Mouse (Mus musculus): ENCODE data around the gene Acadl. TPM values are rescaled to one million over a fixed set of nuclear protein-coding genes. Genes with fewer than 3 reads are reported as not detected.

Acadl gene
- polyA plus RNA-seq, 1 experiment from 2014 or later, result 62.0 TPM

DNA sequence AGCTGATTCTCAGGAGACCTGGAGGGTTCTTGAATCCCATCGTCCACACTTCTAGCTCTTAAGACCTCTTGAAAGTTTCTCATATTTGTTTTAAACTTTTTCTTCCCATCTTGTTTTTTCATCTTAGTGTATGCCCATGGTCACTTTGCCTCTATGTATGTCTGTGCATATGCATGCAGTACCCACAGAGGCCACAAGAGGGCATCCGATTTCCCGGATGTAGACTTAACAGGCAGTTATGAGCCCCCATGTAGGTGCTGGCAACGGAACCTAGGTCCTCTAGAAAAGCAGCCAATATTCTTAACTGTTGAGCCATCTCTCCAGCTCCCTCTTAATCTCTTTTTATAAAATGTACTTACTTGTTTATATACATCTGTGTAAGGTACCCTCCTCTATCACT, 15.6 kb downstream of the Acadl start:
- Histone ChIP-seq H3K27me3 (ENCODE audit: control insufficient read depth, insufficient read depth, low read length) (no peaks in the 10 kb centered on the region), H3K4me3 (ENCODE audit: low read depth, low read length) (no peak overlapping the region), H3K4me2 (replicated peaks; ENCODE audit: low read depth, low read length) (no peak overlapping the region), H3K9me3 (ENCODE audit: control insufficient read depth, low read length) (no peaks in the 10 kb centered on the region), H3K27ac (ENCODE audit: low read depth, low read length) (no peak overlapping the region), H3K36me3 (ENCODE audit: control insufficient read depth, insufficient read depth, low read length) (0 out of 2 replicates have a peak, but pooled peaks cover 4% of the 10 kb centered on the region), H3K4me1 (replicated peaks; ENCODE audit: control insufficient read depth, insufficient read depth, low read length) (no peaks in the 10 kb centered on the region), H3K9ac (ENCODE audit: low read depth, low read length) (no peak overlapping the region)
- ATAC-seq (ENCODE audit: low FRiP score) (no peak), DNase-seq (ENCODE audit: low spot score) (no peak)
- 90% methylated on average over 4 of the region's 4 CpGs for WGBS

DNA sequence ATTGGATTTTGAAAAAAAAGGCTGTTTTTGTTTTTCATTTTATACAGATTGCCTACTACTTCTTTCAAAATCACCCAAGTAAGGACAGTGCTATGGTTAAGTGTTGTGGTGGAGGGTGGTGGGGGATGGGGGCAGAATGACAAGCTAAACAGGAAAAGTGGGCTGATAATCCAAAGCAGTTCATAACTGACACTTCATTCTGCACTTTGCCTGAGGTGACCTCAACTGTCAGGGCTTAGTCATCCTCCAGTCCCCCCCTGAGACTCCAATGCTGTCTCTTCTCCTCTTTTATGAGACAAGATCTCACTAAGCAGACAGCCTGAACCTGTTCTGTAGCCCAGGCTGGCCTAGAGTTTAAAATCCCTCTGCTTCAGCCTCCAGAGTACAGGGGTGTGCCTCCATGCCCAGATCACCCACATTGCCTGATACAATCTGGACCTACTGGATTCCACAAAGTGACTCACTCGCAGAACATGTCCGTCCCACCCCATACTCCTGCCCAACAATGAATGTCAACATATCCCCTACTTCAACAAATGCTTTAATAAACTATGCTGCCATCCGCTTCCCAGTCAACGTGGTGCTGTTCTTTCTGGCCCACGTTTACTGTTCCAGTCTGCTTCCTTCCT, 17.3 kb downstream of the Acadl start:
- Histone ChIP-seq H3K4me1 (replicated peaks; ENCODE audit: control insufficient read depth, insufficient read depth, low read length) (no peaks in the 10 kb centered on the region), H3K9me3 (ENCODE audit: control insufficient read depth, low read length) (no peaks in the 10 kb centered on the region), H3K27me3 (ENCODE audit: control insufficient read depth, insufficient read depth, low read length) (no peaks in the 10 kb centered on the region), H3K4me2 (replicated peaks; ENCODE audit: low read depth, low read length) (no peak overlapping the region), H3K9ac (ENCODE audit: low read depth, low read length) (no peak overlapping the region), H3K4me3 (ENCODE audit: low read depth, low read length) (no peak overlapping the region), H3K36me3 (ENCODE audit: control insufficient read depth, insufficient read depth, low read length) (0 out of 2 replicates have a peak, but pooled peaks cover 4% of the 10 kb centered on the region), H3K27ac (ENCODE audit: low read depth, low read length) (no peak overlapping the region)
- ATAC-seq (ENCODE audit: low FRiP score) (no peak), DNase-seq (ENCODE audit: low spot score) (no peak)
- 94% methylated on average over 5 of the region's 5 CpGs for WGBS

DNA sequence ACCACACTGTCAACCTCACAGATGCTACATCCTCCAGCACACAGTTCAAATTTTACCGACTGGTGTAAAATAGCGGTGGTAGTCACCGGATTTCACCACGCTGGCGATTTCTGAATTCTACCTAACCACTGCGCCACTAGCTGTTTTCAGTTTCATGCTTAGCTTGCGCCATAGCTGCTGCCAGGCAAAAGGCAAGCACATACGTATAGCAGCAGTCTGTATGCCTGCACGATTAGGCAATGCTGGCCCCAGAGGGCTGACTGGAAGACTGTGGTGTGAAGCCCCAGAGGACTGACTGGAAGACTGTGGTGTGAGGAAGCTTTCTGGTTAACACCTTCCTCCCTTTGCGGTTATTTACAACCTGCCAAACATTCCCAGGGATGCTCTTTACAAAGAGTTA, 21.1 kb downstream of the Acadl start:
- Histone ChIP-seq H3K4me3 (ENCODE audit: low read depth, low read length) (no peak overlapping the region), H3K27ac (ENCODE audit: low read depth, low read length) (no peak overlapping the region), H3K27me3 (ENCODE audit: control insufficient read depth, insufficient read depth, low read length) (no peaks in the 10 kb centered on the region), H3K9me3 (ENCODE audit: control insufficient read depth, low read length) (no peaks in the 10 kb centered on the region), H3K36me3 (ENCODE audit: control insufficient read depth, insufficient read depth, low read length) (no peaks in the 10 kb centered on the region), H3K4me1 (replicated peaks; ENCODE audit: control insufficient read depth, insufficient read depth, low read length) (no peaks in the 10 kb centered on the region), H3K4me2 (replicated peaks; ENCODE audit: low read depth, low read length) (no peak overlapping the region), H3K9ac (ENCODE audit: low read depth, low read length) (no peak overlapping the region)
- no peak for ATAC-seq (ENCODE audit: low FRiP score)
- DNase-seq (ENCODE audit: low spot score), result no peak
- 81% methylated on average over 10 of the region's 10 CpGs for WGBS

DNA sequence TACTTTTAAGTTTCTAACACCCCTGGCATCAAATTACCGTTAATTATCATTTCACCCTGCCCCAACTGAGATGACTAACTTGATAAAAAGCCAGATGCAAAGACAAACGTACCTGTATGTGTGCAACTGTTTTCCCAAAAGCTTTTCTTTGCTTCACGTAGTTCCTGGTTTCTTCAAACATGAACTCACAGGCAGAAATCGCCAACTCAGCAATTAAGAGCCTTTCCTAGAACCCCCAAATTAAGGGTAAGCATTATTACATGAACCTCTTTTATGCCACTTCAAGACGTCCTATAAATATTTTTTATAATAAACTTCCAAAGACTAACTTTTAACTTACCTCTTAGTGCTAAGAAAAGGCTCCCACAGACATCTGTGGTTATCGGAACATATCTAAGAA, 21.6 kb downstream of the Acadl start:
- Histone ChIP-seq H3K4me2 (replicated peaks; ENCODE audit: low read depth, low read length) (no peak overlapping the region), H3K27ac (ENCODE audit: low read depth, low read length) (no peak overlapping the region), H3K9me3 (ENCODE audit: control insufficient read depth, low read length) (no peaks in the 10 kb centered on the region), H3K4me3 (ENCODE audit: low read depth, low read length) (no peak overlapping the region), H3K36me3 (ENCODE audit: control insufficient read depth, insufficient read depth, low read length) (no peaks in the 10 kb centered on the region), H3K4me1 (replicated peaks; ENCODE audit: control insufficient read depth, insufficient read depth, low read length) (no peaks in the 10 kb centered on the region), H3K9ac (ENCODE audit: low read depth, low read length) (no peak overlapping the region), H3K27me3 (ENCODE audit: control insufficient read depth, insufficient read depth, low read length) (no peaks in the 10 kb centered on the region)
- DNase-seq (ENCODE audit: low spot score), result no peak
- no peak for ATAC-seq (ENCODE audit: low FRiP score)
- 84% methylated on average over 6 of the region's 6 CpGs for WGBS

DNA sequence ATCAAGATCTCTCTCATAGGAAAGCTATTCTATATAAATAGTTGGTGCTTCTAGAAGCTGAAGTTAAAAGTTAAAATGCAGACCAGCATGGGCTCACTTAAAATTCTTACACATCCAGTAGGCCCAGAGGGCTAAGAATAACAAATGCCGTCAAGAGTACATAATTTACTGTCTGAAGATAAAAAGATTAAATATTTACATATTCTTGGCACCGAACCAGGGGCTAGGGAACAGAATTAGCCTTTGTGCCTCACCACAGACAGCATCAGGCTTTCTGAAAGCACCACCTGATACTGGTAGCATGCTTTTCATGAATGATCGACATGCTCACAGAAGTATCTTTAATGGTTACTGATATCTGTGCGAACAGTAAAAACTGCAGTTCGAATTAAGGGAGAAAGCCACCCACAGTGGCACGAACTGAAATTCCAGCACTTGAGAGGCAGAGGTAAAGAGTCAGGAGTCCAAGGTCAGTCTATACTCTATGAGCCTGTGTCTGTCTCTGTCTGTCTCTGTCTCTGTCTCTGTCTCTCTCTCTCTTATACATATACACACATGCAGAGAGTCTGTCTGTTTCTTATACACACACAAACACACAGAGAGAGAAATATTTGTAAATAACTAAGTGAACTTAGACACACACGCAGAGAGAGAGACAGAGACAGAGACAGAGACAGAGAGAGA, 23.2 kb downstream of the Acadl start:
- H3K36me3 ChIP-seq (ENCODE audit: control insufficient read depth, insufficient read depth, low read length), result no peaks in the 10 kb centered on the region
- no peaks in the 10 kb centered on the region for H3K27me3 ChIP-seq (ENCODE audit: control insufficient read depth, insufficient read depth, low read length)
- DNase-seq (ENCODE audit: low spot score) (no peak), ATAC-seq (ENCODE audit: low FRiP score) (no peak)
- no peak overlapping the region for H3K9ac ChIP-seq (ENCODE audit: low read depth, low read length)
- H3K4me3 ChIP-seq (ENCODE audit: low read depth, low read length), result no peak overlapping the region
- no peaks in the 10 kb centered on the region for H3K4me1 ChIP-seq (replicated peaks; ENCODE audit: control insufficient read depth, insufficient read depth, low read length)
- 87% methylated on average over 7 of the region's 7 CpGs for WGBS
- H3K9me3 ChIP-seq (ENCODE audit: control insufficient read depth, low read length), result no peaks in the 10 kb centered on the region
- H3K27ac ChIP-seq (ENCODE audit: low read depth, low read length), result no peak overlapping the region
- H3K4me2 ChIP-seq (replicated peaks; ENCODE audit: low read depth, low read length), result no peak overlapping the region

DNA sequence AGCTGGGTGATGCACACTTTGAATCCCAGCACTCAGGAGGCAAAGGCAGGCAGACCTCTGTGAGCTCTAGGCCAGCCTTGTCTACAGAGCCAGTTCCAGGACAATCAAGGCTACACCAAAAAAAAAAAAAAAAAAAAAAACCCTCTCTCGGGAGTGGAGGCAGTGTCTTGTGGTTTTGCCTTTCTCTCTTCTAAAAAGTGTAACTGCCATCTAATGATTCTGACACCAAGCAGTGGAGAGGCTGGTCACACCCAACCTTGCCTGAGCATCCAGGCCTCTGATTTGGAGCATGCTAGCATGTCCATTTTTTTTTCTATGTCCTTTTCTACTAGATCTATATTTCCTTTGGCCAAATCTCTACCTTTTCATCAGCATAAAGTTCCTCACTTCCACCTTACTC, 23.9 kb downstream of the Acadl start:
- no peak overlapping the region for H3K4me2 ChIP-seq (replicated peaks; ENCODE audit: low read depth, low read length)
- no peaks in the 10 kb centered on the region for H3K9me3 ChIP-seq (ENCODE audit: control insufficient read depth, low read length)
- no peaks in the 10 kb centered on the region for H3K36me3 ChIP-seq (ENCODE audit: control insufficient read depth, insufficient read depth, low read length)
- DNase-seq (ENCODE audit: low spot score) (no peak), ATAC-seq (ENCODE audit: low FRiP score) (no peak)
- H3K4me3 ChIP-seq (ENCODE audit: low read depth, low read length), result no peak overlapping the region
- no peak overlapping the region for H3K27ac ChIP-seq (ENCODE audit: low read depth, low read length)
- H3K4me1 ChIP-seq (replicated peaks; ENCODE audit: control insufficient read depth, insufficient read depth, low read length), result no peaks in the 10 kb centered on the region
- H3K27me3 ChIP-seq (ENCODE audit: control insufficient read depth, insufficient read depth, low read length), result no peaks in the 10 kb centered on the region
- 60% methylated on average over 1 of the region's 1 CpGs for WGBS
- no peak overlapping the region for H3K9ac ChIP-seq (ENCODE audit: low read depth, low read length)

DNA sequence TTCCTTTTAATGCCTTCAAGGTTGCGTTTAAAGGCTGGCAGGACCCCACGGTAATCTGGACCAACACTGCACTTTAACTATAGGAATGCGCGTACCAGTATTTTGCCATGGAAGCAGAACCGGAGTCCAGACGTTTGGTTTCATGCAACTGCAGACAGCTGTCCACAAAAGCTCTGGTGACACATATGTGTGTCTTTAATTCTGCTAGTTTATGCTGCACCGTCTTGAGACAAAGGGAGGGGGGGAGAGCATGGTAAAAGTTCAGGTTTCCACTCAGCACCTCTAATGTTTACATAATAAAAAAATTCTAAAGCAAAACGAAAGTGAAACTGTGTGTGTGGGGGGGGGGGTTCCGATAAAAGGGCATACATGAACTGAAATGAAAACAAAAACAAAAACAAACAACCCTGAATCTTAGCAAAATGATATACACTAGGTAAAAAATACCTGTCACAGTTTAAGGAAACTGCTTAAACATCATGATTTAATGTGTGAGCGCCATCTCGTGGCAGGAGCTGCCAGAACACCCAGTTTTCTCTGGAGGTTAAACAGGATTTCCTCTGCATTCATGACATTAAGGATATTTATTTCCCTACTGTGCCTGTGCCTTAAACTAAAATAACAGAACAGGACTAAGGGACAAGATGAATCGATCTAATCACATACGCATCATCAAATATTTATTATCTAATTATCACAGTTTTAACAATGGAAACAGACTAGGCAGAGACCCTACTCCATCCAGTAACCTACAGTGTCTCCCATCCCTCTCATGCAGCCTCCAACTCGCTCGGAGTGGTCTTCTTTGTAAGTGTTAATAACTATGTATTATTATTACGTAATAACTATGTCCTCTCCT, 24.7 kb downstream of the Acadl start:
- peak; percentile 54 for ATAC-seq (ENCODE audit: low FRiP score)
- Histone ChIP-seq H3K27ac (ENCODE audit: low read depth, low read length) (no peak overlapping the region), H3K4me3 (ENCODE audit: low read depth, low read length) (no peak overlapping the region), H3K36me3 (ENCODE audit: control insufficient read depth, insufficient read depth, low read length) (no peaks in the 10 kb centered on the region), H3K9ac (ENCODE audit: low read depth, low read length) (no peak overlapping the region), H3K27me3 (ENCODE audit: control insufficient read depth, insufficient read depth, low read length) (no peaks in the 10 kb centered on the region), H3K9me3 (ENCODE audit: control insufficient read depth, low read length) (no peaks in the 10 kb centered on the region), H3K4me2 (replicated peaks; ENCODE audit: low read depth, low read length) (no peak overlapping the region), H3K4me1 (replicated peaks; ENCODE audit: control insufficient read depth, insufficient read depth, low read length) (no peaks in the 10 kb centered on the region)
- DNase-seq (ENCODE audit: low spot score), result peak; percentile 77
- WGBS, result 59% methylated on average over 16 of the region's 16 CpGs

DNA sequence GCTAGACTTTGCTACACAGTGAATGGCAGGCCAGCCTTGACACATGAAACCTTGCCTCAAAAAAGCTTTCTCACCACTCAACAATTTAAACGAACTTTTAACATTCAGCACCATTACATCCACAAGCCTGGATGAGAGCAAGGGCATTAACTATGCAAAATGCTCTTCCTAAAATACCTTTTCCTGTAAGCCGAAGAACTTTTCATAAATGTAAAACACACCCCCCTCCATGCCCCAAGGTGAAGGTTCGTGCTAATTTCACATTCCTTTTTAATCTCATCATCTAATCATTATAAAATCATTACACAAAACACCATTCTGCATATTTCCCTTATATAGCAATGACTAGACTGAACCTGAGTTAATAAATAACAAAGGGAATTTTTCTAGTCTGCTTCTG, 25.9 kb downstream of the Acadl start:
- H3K9ac ChIP-seq (ENCODE audit: low read depth, low read length), result no peak overlapping the region
- H3K27ac ChIP-seq (ENCODE audit: low read depth, low read length), result no peak overlapping the region
- H3K4me2 ChIP-seq (replicated peaks; ENCODE audit: low read depth, low read length), result no peak overlapping the region
- no peaks in the 10 kb centered on the region for H3K36me3 ChIP-seq (ENCODE audit: control insufficient read depth, insufficient read depth, low read length)
- 86% methylated on average over 3 of the region's 3 CpGs for WGBS
- H3K9me3 ChIP-seq (ENCODE audit: control insufficient read depth, low read length), result no peaks in the 10 kb centered on the region
- ATAC-seq (ENCODE audit: low FRiP score) (no peak), DNase-seq (ENCODE audit: low spot score) (no peak)
- no peak overlapping the region for H3K4me3 ChIP-seq (ENCODE audit: low read depth, low read length)
- H3K4me1 ChIP-seq (replicated peaks; ENCODE audit: control insufficient read depth, insufficient read depth, low read length), result no peaks in the 10 kb centered on the region
- H3K27me3 ChIP-seq (ENCODE audit: control insufficient read depth, insufficient read depth, low read length), result no peaks in the 10 kb centered on the region
